Mouse (Mus musculus) stomach, embryonic 14.5 days (tissue): ENCODE results near the gene Sgo2a. TPM values are rescaled to one million over a fixed set of nuclear protein-coding genes. Genes with fewer than 3 reads are reported as not detected.

Source experiments
- ATAC-seq: fragments of 200-750 bp; cut with Nextera tagmentation; 2 replicates; pipeline ENCODE4 v1.8.0; 2017; ENCODE audit warnings: low read depth, moderate TSS enrichment; ENCODE audit not compliant: insufficient number of reproducible peaks, insufficient read depth, low FRiP score
- H3K27ac ChIP-seq: fragments of 300-500 bp; sonication (generic); 2 replicates; pipeline ENCODE4 v1.5.1; 2014; ENCODE audit warnings: mild to moderate bottlenecking, low read length, moderate library complexity, mixed read lengths
- H3K27me3 ChIP-seq: fragments of 300-500 bp; sonication (generic); 2 replicates; pipeline ENCODE4 v1.6.1; 2014; ENCODE audit warnings: low read length, control low read depth, mixed read lengths; ENCODE audit not compliant: control insufficient read depth, insufficient read depth
- H3K36me3 ChIP-seq: fragments of 300-500 bp; sonication (generic); 2 replicates; pipeline ENCODE4 v1.6.1; 2014; ENCODE audit warnings: mild to moderate bottlenecking, control low read depth, low read length, moderate library complexity, mixed read lengths; ENCODE audit not compliant: control insufficient read depth, insufficient read depth
- H3K4me1 ChIP-seq: fragments of 300-500 bp; sonication (generic); 2 replicates; pipeline ENCODE4 v1.6.1; 2014; ENCODE audit warnings: low read length, control low read depth, mixed read lengths; ENCODE audit not compliant: control insufficient read depth, insufficient read depth
- H3K4me2 ChIP-seq: fragments of 300-500 bp; sonication (generic); replicated peaks from 2 replicates; pipeline ENCODE4 v1.6.1; 2014; ENCODE audit warnings: low read depth, low read length, control low read depth
- H3K4me3 ChIP-seq: fragments of 300-500 bp; sonication (generic); 2 replicates; pipeline ENCODE4 v1.5.1; 2014; ENCODE audit warnings: low read depth, low read length, control low read depth
- H3K9ac ChIP-seq: fragments of 300-500 bp; sonication (generic); replicated peaks from 2 replicates; pipeline ENCODE4 v1.6.1; 2014; ENCODE audit warnings: low read depth, mild to moderate bottlenecking, control low read depth, low read length, moderate library complexity, mixed read lengths
- H3K9me3 ChIP-seq: fragments of 300-500 bp; sonication (generic); 2 replicates; pipeline ENCODE4 v1.6.1; 2016; ENCODE audit warnings: low read depth, low read length, control low read depth; ENCODE audit not compliant: control insufficient read depth
- WGBS: fragments of 180-500 bp; shearing (Covaris S2); extraction: QIAGEN DNeasy Blood & Tissue Kit; methylation state at CpG from one replicate; pipeline ENCODE4 v1.1.7; 2014; 5-methylcytosine and 5-hydroxymethylcytosine counted together
- polyA plus RNA-seq: library from polyadenylated mRNA; unstranded; fragments of >200 nt; fragmentation: Nextera tagmentation; extraction: Ambion mirVana; gene quantifications from 2 replicates; pipeline ENCODE4 v1.2.1, GENCODE M21; 2014

The Sgo2a gene
- polyA plus RNA-seq, result 20.1 and 20.4 TPM in 2 replicates

DNA sequence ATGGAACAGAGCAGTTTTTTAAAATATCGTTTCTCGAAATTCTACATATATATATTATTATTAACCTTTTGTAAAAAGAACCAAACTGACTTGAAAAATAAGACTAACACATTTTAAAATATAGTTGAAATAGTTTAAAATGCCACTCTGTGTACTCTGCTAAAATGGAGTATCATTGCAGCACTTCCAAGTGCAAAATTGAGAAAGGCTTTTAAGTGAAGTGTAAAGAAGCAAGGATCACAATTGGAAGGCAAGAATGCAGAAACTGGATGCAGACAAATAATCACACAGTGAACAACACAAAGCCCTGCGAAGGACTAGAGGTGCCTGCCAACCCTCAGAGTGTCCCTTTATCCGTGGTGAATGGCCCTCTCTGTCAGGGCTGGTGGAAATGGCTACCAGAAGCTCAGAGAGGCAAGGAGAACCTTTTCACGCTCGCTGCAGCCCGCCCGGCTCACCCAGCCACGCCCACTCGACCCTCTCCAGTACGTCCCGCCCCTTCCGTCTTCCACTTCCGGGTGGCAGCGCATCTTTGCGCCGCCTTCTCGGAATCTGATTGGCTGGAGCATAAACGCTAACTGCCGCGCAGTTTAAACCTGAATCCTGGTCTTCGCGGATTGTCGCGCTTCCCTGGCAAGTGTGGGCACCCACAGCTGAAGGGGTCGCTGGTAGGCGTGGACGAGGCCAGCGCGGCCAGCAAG lies at the start of gene Sgo2a:
Gene Sgo2a (plus strand): TSS at position 540 of the 701 bp plus-strand sequence.
- peak; percentile 98 for ATAC-seq
- peak within 1 kb of the TSS; percentile 88 for H3K4me2 ChIP-seq
- H3K27me3 ChIP-seq, result no peaks in the 10 kb centered on the region
- no peaks in the 10 kb centered on the region for H3K9me3 ChIP-seq
- H3K4me3 ChIP-seq, result peak within 1 kb of the TSS; percentile 74
- WGBS, result 7% methylated on average over 30 of the region's 30 CpGs
- H3K27ac ChIP-seq, result no peak within 1 kb of the TSS
- H3K9ac ChIP-seq, result peak within 1 kb of the TSS; percentile 56
- peaks cover 3% of the 10 kb centered on the region; the same call in 1 of the 2 replicates for H3K36me3 ChIP-seq
- H3K4me1 ChIP-seq, result peaks cover 6% of the 10 kb centered on the region; the same call in 1 of the 2 replicates

DNA sequence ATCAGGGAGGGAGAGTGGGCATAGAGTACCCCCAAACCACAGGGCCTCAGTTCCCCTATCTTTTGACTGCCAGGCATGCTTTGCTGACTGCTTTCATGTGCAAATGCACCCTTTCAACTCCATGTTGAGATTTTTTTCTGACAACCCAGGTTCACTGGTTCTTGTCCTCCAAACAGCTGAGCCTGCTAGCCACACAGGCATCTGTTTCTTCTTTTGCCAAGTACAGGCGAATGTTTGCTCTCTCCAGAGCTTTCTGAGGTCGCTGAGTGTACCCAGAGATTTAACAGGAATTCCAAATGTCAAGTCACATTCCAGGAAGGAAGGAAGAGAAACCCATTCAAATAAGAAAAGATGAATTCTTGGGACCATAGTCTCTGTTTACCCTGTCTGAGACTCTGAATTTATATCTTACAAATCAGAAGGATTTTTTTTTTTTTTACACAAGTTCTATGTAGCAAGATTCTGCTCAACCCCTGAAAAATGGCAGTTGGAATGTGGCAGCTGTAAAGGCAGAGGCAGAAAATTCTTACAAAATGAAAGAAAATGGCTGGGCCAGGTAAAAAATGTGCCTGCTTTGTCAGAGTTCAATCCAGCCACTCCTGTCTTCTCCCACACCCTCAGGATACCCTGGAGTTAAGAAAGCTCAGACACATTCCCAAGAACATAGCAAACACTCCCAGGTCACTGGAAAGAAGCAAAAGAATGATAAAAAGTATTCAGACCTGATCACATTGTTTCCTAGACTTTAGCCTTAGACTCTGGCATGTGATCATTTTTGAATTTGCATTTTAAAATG lies 48.0 kb upstream of the Sgo2a start:
- H3K9me3 ChIP-seq, result no peaks in the 10 kb centered on the region
- H3K4me1 ChIP-seq, result no peaks in the 10 kb centered on the region
- no peak overlapping the region for H3K4me2 ChIP-seq
- peaks cover 11% of the 10 kb centered on the region; the same call in 1 of the 2 replicates for H3K36me3 ChIP-seq
- H3K27ac ChIP-seq, result no peak overlapping the region
- H3K9ac ChIP-seq, result no peak overlapping the region
- WGBS, result 11% methylated on average over 2 of the region's 2 CpGs
- ATAC-seq, result no peak
- H3K27me3 ChIP-seq, result no peaks in the 10 kb centered on the region
- no peak overlapping the region for H3K4me3 ChIP-seq

DNA sequence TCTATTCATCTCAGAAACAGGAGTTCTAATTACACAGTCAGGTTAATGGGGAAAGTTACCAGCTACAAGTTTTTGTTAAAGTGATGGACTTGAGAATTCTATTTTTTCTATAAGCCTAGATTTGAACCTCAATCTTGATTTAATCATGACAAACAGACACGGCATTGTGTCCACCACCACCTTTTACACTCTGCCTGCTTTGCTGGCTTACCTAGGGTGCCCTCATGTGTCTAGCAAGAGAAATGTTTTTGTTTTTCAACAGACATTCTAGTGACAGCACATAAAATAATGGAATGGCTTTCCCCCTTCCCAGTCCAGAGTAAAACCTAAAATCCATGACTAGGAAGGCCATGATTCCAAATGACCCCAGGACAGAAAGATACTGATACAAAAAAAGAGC lies 46.6 kb upstream of the Sgo2a start:
- no peaks in the 10 kb centered on the region for H3K27me3 ChIP-seq
- no peak for ATAC-seq
- no peak overlapping the region for H3K4me3 ChIP-seq
- H3K36me3 ChIP-seq, result peaks cover 10% of the 10 kb centered on the region; the same call in 1 of the 2 replicates
- WGBS, result 0% methylated on average over 1 of the region's 1 CpGs
- no peak overlapping the region for H3K4me2 ChIP-seq
- H3K9me3 ChIP-seq, result no peaks in the 10 kb centered on the region
- no peaks in the 10 kb centered on the region for H3K4me1 ChIP-seq
- no peak overlapping the region for H3K9ac ChIP-seq
- H3K27ac ChIP-seq, result no peak overlapping the region

DNA sequence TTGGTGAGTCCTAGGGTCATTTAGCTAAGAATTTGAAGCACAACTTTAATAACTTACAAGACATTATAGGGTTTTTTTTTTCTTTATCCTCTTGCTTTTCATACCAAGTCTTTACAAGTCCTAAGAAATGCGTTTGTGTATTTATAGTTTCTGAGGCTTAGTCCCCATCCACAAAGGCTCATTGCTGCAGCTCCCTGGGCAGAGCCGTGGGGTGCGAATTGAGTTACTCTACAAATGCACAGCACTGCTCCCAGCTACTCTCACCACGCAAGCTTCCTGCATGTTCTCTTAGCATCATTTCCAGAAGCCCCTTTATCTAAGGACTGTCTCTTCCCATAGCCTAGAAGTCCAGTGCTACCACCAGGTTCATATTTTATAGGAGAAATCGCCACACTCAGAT lies 46.1 kb upstream of the Sgo2a start:
- Histone ChIP-seq H3K9me3 (no peaks in the 10 kb centered on the region), H3K4me2 (no peak overlapping the region), H3K9ac (no peak overlapping the region), H3K4me3 (no peak overlapping the region), H3K27ac (no peak overlapping the region), H3K4me1 (no peaks in the 10 kb centered on the region), H3K27me3 (no peaks in the 10 kb centered on the region), H3K36me3 (peaks cover 15% of the 10 kb centered on the region)
- 81% methylated on average over 5 of the region's 5 CpGs for WGBS
- ATAC-seq, result no peak

DNA sequence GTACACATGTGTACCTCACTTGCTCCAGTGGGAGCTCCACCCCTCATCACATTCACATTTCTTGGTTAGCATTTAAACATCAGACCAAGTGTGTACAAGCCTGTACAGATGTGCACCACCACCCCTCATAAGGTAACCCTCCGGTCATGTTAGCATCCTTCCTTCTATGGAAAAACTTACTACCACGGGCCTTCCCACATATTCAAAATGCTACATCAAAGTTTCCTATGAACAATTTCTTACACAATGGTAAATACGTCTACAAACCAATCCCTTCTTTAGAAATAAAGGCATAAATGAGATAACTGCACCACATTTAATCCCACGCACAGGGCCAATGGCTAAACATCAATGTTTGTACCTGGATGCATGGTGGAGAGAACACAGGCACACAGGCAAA lies 43.3 kb upstream of the Sgo2a start:
- ATAC-seq, result no peak
- no peak overlapping the region for H3K4me3 ChIP-seq
- 96% methylated on average over 4 of the region's 4 CpGs for WGBS
- peaks cover 20% of the 10 kb centered on the region for H3K36me3 ChIP-seq
- H3K27me3 ChIP-seq, result no peaks in the 10 kb centered on the region
- no peak overlapping the region for H3K9ac ChIP-seq
- no peak overlapping the region for H3K27ac ChIP-seq
- H3K4me1 ChIP-seq, result no peaks in the 10 kb centered on the region
- H3K9me3 ChIP-seq, result no peaks in the 10 kb centered on the region
- no peak overlapping the region for H3K4me2 ChIP-seq

DNA sequence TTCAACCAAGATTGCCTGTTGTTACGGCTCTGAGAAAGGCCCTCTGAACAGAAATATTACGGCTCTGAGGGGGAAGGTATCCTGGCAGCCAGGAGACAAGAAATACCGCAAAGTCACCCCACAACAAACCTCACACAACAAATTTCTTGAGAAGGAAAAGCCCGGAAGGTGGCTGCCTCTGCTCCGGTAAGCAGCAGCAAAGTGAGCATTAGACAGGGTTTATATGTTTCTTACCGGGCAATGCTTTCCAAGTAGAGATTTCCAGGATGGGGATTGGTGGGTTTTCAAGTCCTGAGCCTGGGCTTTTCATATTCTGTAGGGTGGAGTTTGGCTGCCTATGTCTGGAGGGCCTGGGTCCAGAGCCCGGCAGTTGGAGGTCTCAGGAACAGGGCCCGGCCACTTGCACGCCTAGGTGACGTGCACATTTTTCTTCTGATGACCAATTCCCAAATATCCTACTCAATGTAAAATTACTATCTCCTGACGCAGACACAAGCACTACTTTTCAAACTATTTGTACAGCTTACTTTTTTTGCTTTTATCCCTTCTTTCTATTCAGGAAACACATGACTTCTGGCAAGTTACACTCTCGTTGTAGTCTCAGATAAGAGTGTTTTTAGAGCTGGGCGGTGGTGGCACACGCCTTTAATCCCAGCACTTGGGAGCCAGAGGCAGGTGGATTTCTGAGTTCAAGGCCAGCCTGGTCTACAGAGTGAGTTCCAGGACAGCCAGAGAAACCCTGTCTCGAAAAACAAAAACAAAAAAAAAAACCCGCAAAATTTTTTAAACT lies 42.0 kb upstream of the Sgo2a start:
- H3K27ac ChIP-seq, result no peak overlapping the region
- no peak overlapping the region for H3K4me2 ChIP-seq
- H3K4me1 ChIP-seq, result no peaks in the 10 kb centered on the region
- peaks cover 21% of the 10 kb centered on the region for H3K36me3 ChIP-seq
- no peaks in the 10 kb centered on the region for H3K27me3 ChIP-seq
- H3K4me3 ChIP-seq, result no peak overlapping the region
- H3K9ac ChIP-seq, result no peak overlapping the region
- ATAC-seq, result no peak
- 86% methylated on average over 16 of the region's 16 CpGs for WGBS
- no peaks in the 10 kb centered on the region for H3K9me3 ChIP-seq

DNA sequence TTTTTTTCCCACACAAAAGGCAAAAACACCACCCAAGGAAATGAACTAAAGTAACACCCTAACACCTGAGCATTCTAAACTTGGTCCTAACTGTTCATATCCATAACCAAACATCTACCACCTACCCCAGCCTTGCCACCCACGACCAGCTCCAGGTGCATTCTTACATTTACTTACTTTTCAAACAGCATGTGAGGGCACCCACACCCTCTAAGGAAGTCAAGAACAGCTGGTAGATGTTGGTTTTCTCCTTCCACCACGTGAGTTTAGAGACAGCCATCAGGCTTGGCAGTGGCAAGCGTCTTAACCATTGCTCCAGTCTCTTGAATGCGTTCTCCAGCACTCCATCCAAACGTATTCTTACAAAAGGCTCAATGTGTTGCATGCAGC lies 41.4 kb upstream of the Sgo2a start:
- Histone ChIP-seq H3K9ac (no peak overlapping the region), H3K9me3 (no peaks in the 10 kb centered on the region), H3K27ac (no peak overlapping the region), H3K4me1 (no peaks in the 10 kb centered on the region), H3K36me3 (peaks cover 23% of the 10 kb centered on the region), H3K27me3 (no peaks in the 10 kb centered on the region), H3K4me2 (no peak overlapping the region), H3K4me3 (no peak overlapping the region)
- ATAC-seq, result no peak
- WGBS, result 82% methylated on average over 5 of the region's 5 CpGs

DNA sequence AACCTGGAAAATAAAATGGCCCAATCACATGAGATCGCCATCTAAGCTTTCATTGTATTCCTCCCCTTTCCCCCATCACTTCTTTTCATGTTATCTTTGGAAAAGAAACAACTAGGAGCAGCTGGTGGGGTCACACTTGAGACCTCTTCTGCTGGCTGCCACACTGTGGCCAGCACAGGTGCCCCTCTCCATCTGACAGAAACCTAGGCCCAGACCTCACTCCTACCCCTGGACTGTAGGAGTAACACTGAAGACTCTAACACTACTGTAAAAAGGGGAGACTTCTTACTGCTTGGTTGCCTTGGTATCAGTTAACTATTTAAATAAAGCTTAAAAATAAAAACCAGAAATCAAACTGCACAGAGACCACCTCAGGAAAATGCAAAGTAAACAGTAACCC lies 40.0 kb upstream of the Sgo2a start:
- Histone ChIP-seq H3K4me2 (no peak overlapping the region), H3K4me3 (no peak overlapping the region), H3K9me3 (no peaks in the 10 kb centered on the region), H3K36me3 (peaks cover 27% of the 10 kb centered on the region), H3K27ac (no peak overlapping the region), H3K4me1 (no peaks in the 10 kb centered on the region), H3K27me3 (no peaks in the 10 kb centered on the region), H3K9ac (no peak overlapping the region)
- 91% methylated on average over 1 of the region's 1 CpGs for WGBS
- no peak for ATAC-seq
